Mouse (Mus musculus) ES-Bruce4 (cell line): ENCODE data around the gene Phldb3. TPM values are rescaled to one million over a fixed set of nuclear protein-coding genes. Genes with fewer than 3 reads are reported as not detected.

Experiments used
- H3K27ac ChIP-seq: 2 replicates; pipeline ENCODE4 v1.5.1; 2012; ENCODE audit warnings: low read length, inconsistent platforms; ENCODE audit not compliant: insufficient read depth
- H3K27me3 ChIP-seq: 2 replicates; pipeline ENCODE4 v1.6.1; 2012; ENCODE audit warnings: mild to moderate bottlenecking, low read length, inconsistent platforms; ENCODE audit not compliant: control insufficient read depth, poor library complexity, insufficient read depth, severe bottlenecking
- H3K36me3 ChIP-seq: 2 replicates; pipeline ENCODE4 v1.6.1; 2012; ENCODE audit warnings: inconsistent platforms, mild to moderate bottlenecking, low read length, moderate library complexity; ENCODE audit not compliant: control insufficient read depth, poor library complexity, insufficient read depth, severe bottlenecking
- H3K4me1 ChIP-seq: one replicate; pipeline ENCODE4 v1.8.1; 2011; ENCODE audit warnings: low read length; ENCODE audit not compliant: control insufficient read depth, insufficient read depth
- H3K4me3 ChIP-seq: 2 replicates; pipeline ENCODE4 v1.5.1; 2011; ENCODE audit warnings: low read depth, mild to moderate bottlenecking, low read length
- H3K9ac ChIP-seq: 2 replicates; pipeline ENCODE4 v1.6.1; 2012; ENCODE audit warnings: low read depth, mild to moderate bottlenecking, inconsistent platforms; ENCODE audit not compliant: poor library complexity, severe bottlenecking
- H3K9me3 ChIP-seq: replicated peaks from 2 replicates; pipeline ENCODE4 v1.6.1; 2012; ENCODE audit warnings: mild to moderate bottlenecking, low read length, inconsistent platforms; ENCODE audit not compliant: control insufficient read depth, poor library complexity, insufficient read depth, severe bottlenecking
- CTCF ChIP-seq: IDR thresholded peaks from one replicate; pipeline ENCODE4 v1.8.1; 2011; ENCODE audit warnings: low read depth, low read length
- EP300 ChIP-seq: IDR thresholded peaks from 2 replicates; pipeline ENCODE4 v1.6.1; 2011; ENCODE audit warnings: low read depth, low read length; ENCODE audit not compliant: insufficient read depth
- POLR2A ChIP-seq: IDR thresholded peaks from one replicate; pipeline ENCODE4 v1.8.1; 2011; ENCODE audit warnings: low read length; ENCODE audit not compliant: insufficient read depth
- polyA plus RNA-seq: library from polyadenylated mRNA; stranded (reverse); fragments of >200 nt; gene quantifications from 2 replicates; pipeline ENCODE4 v1.2.4, GENCODE M21; 2011; ENCODE audit warnings: low read depth; ENCODE audit not compliant: missing spikeins, insufficient read depth, insufficient read length

Phldb3 gene
- polyA plus RNA-seq, 1 experiment: 7.1 TPM

- Histone ChIP-seq H3K27me3 (no peaks in the 10 kb centered on the region), H3K9me3 (no peaks in the 10 kb centered on the region), H3K4me3 (no peak overlapping the region), H3K27ac (no peak overlapping the region), H3K9ac (no peak overlapping the region), H3K4me1 (peaks cover 7% of the 10 kb centered on the region), H3K36me3 (no peaks in the 10 kb centered on the region)
- TF ChIP-seq EP300 (no peak), CTCF (no peak)
Measured at GRCm38 (mm10) chr7:24661118-24661904, 50.7 kb downstream of the Phldb3 start.

GRCm38 (mm10) chr7:24662575-24662974 lies 52.0 kb downstream of the Phldb3 start:
- Histone ChIP-seq H3K36me3 (no peaks in the 10 kb centered on the region), H3K9me3 (no peaks in the 10 kb centered on the region), H3K27ac (no peak overlapping the region), H3K9ac (no peak overlapping the region), H3K27me3 (no peaks in the 10 kb centered on the region), H3K4me1 (peaks cover 7% of the 10 kb centered on the region), H3K4me3 (no peak overlapping the region)
- TF ChIP-seq EP300 (no peak), CTCF (peak; percentile 85)

GRCm38 (mm10) chr7:24664301-24664700 lies 53.7 kb downstream of the Phldb3 start:
- no peak overlapping the region for H3K9ac ChIP-seq
- no peak overlapping the region for H3K4me3 ChIP-seq
- TF ChIP-seq CTCF: no peak
- peak; percentile 71; the same call in 1 of the 2 replicates for TF ChIP-seq EP300
- H3K4me1 ChIP-seq: peaks cover 7% of the 10 kb centered on the region
- no peaks in the 10 kb centered on the region for H3K27me3 ChIP-seq
- no peaks in the 10 kb centered on the region for H3K36me3 ChIP-seq
- H3K27ac ChIP-seq: no peak overlapping the region
- no peaks in the 10 kb centered on the region for H3K9me3 ChIP-seq

- Histone ChIP-seq H3K4me1 (peaks cover 7% of the 10 kb centered on the region), H3K36me3 (no peaks in the 10 kb centered on the region), H3K9ac (no peak overlapping the region), H3K9me3 (no peaks in the 10 kb centered on the region), H3K4me3 (no peak overlapping the region), H3K27ac (no peak overlapping the region), H3K27me3 (no peaks in the 10 kb centered on the region)
- TF ChIP-seq CTCF (no peak), EP300 (no peak)
Measured at GRCm38 (mm10) chr7:24664959-24665358, 54.4 kb downstream of the Phldb3 start.

- H3K9me3 ChIP-seq: no peaks in the 10 kb centered on the region
- H3K9ac ChIP-seq: no peak overlapping the region
- no peak overlapping the region for H3K27ac ChIP-seq
- H3K27me3 ChIP-seq: no peaks in the 10 kb centered on the region
- no peak overlapping the region for H3K4me3 ChIP-seq
- no peaks in the 10 kb centered on the region for H3K4me1 ChIP-seq
- no peak for TF ChIP-seq EP300
- TF ChIP-seq POLR2A: no peak
- no peak for TF ChIP-seq CTCF
- H3K36me3 ChIP-seq: no peaks in the 10 kb centered on the region
Measured at GRCm38 (mm10) chr7:24671944-24672439, 61.4 kb downstream of the Phldb3 start.

GRCm38 (mm10) chr7:24676575-24676974 lies 66.0 kb downstream of the Phldb3 start, which contains the start of gene Tex101:
TSS of gene Tex101 (minus strand) at chr7:24676675.
- Histone ChIP-seq H3K4me1 (no peaks in the 10 kb centered on the region), H3K36me3 (no peaks in the 10 kb centered on the region), H3K9ac (no peak within 1 kb of the TSS), H3K4me3 (no peak within 1 kb of the TSS), H3K27ac (no peak within 1 kb of the TSS), H3K9me3 (no peaks in the 10 kb centered on the region), H3K27me3 (no peaks in the 10 kb centered on the region)
- TF ChIP-seq EP300: no peak
- TF ChIP-seq CTCF: no peak
- no peak for TF ChIP-seq POLR2A

Other genes starting within 250 kb of the Phldb3 start
- 1.4 and 1.8 TPM in 2 replicates for gene Kcnn4, start 240.5 kb upstream of the Phldb3 start, polyA plus RNA-seq
- 25.5 and 37.9 TPM in 2 replicates for gene Smg9, start 211.1 kb upstream of the Phldb3 start, polyA plus RNA-seq
- not detected in 2 replicates for gene Irgc1, start 158.5 kb upstream of the Phldb3 start, polyA plus RNA-seq
- gene Plaur, start 148.3 kb upstream of the Phldb3 start, polyA plus RNA-seq: 29.5 and 38.0 TPM in 2 replicates
- gene Cadm4, start 128.7 kb upstream of the Phldb3 start, polyA plus RNA-seq: 10.4 and 12.2 TPM in 2 replicates
- 12.3 and 13.1 TPM in 2 replicates for gene Zfp428, start 103.8 kb upstream of the Phldb3 start, polyA plus RNA-seq
- gene AC161166.1, start 98.3 kb upstream of the Phldb3 start, polyA plus RNA-seq: not detected in 2 replicates
- gene Irgq, start 80.1 kb upstream of the Phldb3 start, polyA plus RNA-seq: 7.2 and 8.2 TPM in 2 replicates
- gene Pinlyp, start 64.6 kb upstream of the Phldb3 start, polyA plus RNA-seq: 1.1 TPM in 1 of 2 replicates, not detected in the other
- gene Xrcc1, start 64.5 kb upstream of the Phldb3 start, polyA plus RNA-seq: 84.8 and 85.8 TPM in 2 replicates
- 13.4 and 15.5 TPM in 2 replicates for gene Ethe1, start 23.2 kb upstream of the Phldb3 start, polyA plus RNA-seq
- gene Zfp575, start 23.1 kb upstream of the Phldb3 start, polyA plus RNA-seq: 0.88 and 1.4 TPM in 2 replicates
- gene Lypd3, start 25.8 kb downstream of the Phldb3 start, polyA plus RNA-seq: 0.48 and 0.81 TPM in 2 replicates
- 0.85 and 1.5 TPM in 2 replicates for gene Tex101, start 65.9 kb downstream of the Phldb3 start, polyA plus RNA-seq
- gene BC049730, start 98.5 kb downstream of the Phldb3 start, polyA plus RNA-seq: not detected in 2 replicates
- gene Gm4763, start 116.1 kb downstream of the Phldb3 start, polyA plus RNA-seq: not detected in 2 replicates
- not detected in 2 replicates for gene Cd177, start 149.5 kb downstream of the Phldb3 start, polyA plus RNA-seq
- gene Ceacam10, start 166.4 kb downstream of the Phldb3 start, polyA plus RNA-seq: not detected in 2 replicates